Mouse (Mus musculus): ENCODE measurements around the gene Kank1.

- TF ChIP-seq POLR2A (IDR thresholded peaks at IDR 0.05; ENCODE audit: extremely low read depth, insufficient read depth, low read length), result no peak
- no peak for TF ChIP-seq CTCF (IDR thresholded peaks at IDR 0.05; ENCODE audit: low read depth, low read length)
These were observed 194.7 kb downstream of the Kank1 start for GRCm38 (mm10) chr19:25431431-25431830.
